Mouse (Mus musculus) CH12.LX (cell line): Measurements from ENCODE around the gene Cpeb3.

Source experiments
- CHD2 ChIP-seq: IDR thresholded peaks from 2 replicates; pipeline ENCODE4 v1.6.1; 2011; ENCODE audit warnings: low read length, improper control_type of control experiment
- CTCF ChIP-seq, 2 experiments: IDR thresholded peaks in 1 of 2; conservative IDR thresholded peaks in 1 of 2; 2 replicates each; pipeline ENCODE4 v1.5.1; 2011 to 2012; ENCODE audit warnings: low read depth in 2 of 2, low read length in 2 of 2, improper control_type of control experiment in 1 of 2, inconsistent platforms in 1 of 2, mild to moderate bottlenecking in 1 of 2, moderate library complexity in 1 of 2
- POLR2A ChIP-seq: IDR thresholded peaks from 2 replicates; pipeline ENCODE4 v1.6.1; 2011; ENCODE audit warnings: low read depth, mild to moderate bottlenecking, improper control_type of control experiment, low read length
- RCOR1 ChIP-seq: conservative IDR thresholded peaks from 2 replicates; pipeline ENCODE4 v1.6.1; 2012; ENCODE audit warnings: low read depth, mild to moderate bottlenecking, inconsistent platforms, low read length, improper control_type of control experiment
- SIN3A ChIP-seq: IDR thresholded peaks from 2 replicates; pipeline ENCODE4 v1.6.1; 2012; ENCODE audit warnings: low read length, improper control_type of control experiment, inconsistent platforms
- TCF12 ChIP-seq: IDR thresholded peaks from 2 replicates; pipeline ENCODE4 v1.6.1; 2014; ENCODE audit warnings: low read depth, mild to moderate bottlenecking, inconsistent platforms, low read length, improper control_type of control experiment
- USF1 ChIP-seq: IDR thresholded peaks from 2 replicates; pipeline ENCODE4 v1.6.1; 2014; ENCODE audit warnings: low read depth, mild to moderate bottlenecking, inconsistent platforms, low read length, improper control_type of control experiment

- TF ChIP-seq CTCF (conservative IDR thresholded peaks at IDR 0.05 in 1 of 2, IDR thresholded peaks at IDR 0.05 in 1 of 2; ENCODE audit: low read depth in 2 of 2, low read length in 2 of 2), result no peak
- TF ChIP-seq TCF12, result no peak
- TF ChIP-seq USF1, result no peak
- no peak for TF ChIP-seq SIN3A
- TF ChIP-seq CHD2, result no peak
- no peak for TF ChIP-seq POLR2A
- no peak for TF ChIP-seq RCOR1
Observed at GRCm38 (mm10) chr19:37018931-37019330, 189.5 kb downstream of the Cpeb3 start.
